Mouse (Mus musculus): ENCODE data around the gene Gm8693. TPM values are rescaled to one million over a fixed set of nuclear protein-coding genes. Genes with fewer than 3 reads are reported as not detected.

Gene Gm8693
- not detected in 2 replicates for polyA plus RNA-seq (2012; rRNA removed)

DNA sequence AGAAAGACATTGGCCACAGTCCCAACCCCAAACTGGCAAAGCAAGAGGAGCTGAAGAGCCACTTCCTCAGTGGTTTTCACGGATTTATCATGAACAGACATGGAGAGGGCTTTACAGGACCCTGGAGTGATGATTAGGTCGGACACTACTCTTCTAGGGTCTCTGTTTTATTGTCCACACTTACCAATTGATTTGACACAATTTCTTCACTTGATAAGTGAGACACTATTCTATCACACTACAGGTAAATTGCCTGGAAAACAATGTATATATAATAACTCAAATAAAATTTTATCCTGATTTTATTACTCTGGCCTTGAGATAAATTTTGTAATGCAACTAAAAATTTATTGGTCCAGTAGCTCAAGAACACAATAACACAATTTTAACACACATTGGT, at the start of gene Gm8693:
Gm8693 (minus strand) TSS at position 101 of the 400 bp plus-strand sequence.

DNA sequence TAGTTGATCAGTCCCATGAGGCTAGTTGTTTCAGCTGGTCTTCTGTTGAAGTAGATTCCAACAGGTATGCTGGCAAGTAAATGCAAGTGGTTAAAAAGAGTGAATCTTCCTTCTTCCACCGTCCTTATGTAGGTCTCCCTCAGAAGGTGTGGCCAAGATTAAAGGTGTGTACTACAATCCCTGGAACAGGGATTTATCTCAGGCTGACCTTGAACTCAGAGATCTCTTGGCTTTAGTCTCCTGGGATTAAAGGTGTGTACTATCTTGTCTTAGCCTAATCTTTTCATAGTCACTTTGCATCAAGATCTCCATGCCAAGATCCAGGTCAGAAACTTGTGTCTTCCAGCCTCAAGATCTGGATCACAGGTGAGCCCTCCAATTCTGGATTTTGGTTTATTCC, 27.5 kb upstream of the Gm8693 start, which contains the start of gene Gm4567:
Gm4567 (minus strand) TSS at position 101 of the 400 bp plus-strand sequence.

DNA sequence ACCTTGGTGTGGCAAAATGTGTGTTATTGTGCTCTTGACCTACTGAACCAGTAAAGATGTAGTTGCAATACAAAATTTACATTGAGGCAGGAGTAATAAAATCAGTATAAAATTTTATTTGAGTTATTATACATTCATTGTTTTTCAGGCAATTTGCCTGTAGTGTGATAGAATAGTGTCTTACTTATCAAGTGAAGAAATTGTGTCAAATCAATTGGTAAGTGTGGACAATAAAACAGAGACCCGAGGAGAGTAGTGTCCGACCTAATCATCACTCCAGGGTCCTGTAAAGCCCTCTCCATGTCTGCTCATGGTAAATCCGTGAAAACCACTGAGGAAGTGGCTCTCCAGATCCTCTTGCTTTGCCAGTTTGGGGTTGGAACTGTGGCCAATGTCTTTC, 34.4 kb downstream of the Gm8693 start, which contains the start of gene Vmn1r155:
Vmn1r155 (plus strand) TSS at position 301 of the 400 bp plus-strand sequence.

Other genes with a start within 250 kb of the Gm8693 start
- gene Gm10665, start 228.2 kb downstream of the Gm8693 start, polyA plus RNA-seq (2012; rRNA removed), result not detected in 2 replicates
- not detected in 2 replicates for gene Vmn1r151, start 192.6 kb downstream of the Gm8693 start, polyA plus RNA-seq (2012; rRNA removed)
- gene Vmn1r152, start 169.3 kb downstream of the Gm8693 start, polyA plus RNA-seq (2012; rRNA removed), result not detected in 2 replicates
- not detected in 2 replicates for gene Gm8677, start 157.4 kb downstream of the Gm8693 start, polyA plus RNA-seq (2012; rRNA removed)
- gene Gm4201, start 127.0 kb downstream of the Gm8693 start, polyA plus RNA-seq (2012; rRNA removed), result not detected in 2 replicates
- not detected in 2 replicates for gene Gm4565, start 104.2 kb downstream of the Gm8693 start, polyA plus RNA-seq (2012; rRNA removed)
- gene Vmn1r155, start 34.3 kb downstream of the Gm8693 start, polyA plus RNA-seq (2012; rRNA removed), result not detected in 2 replicates
- 0.15 TPM in 1 of 2 replicates, not detected in the other for gene Gm4567, start 27.4 kb upstream of the Gm8693 start, polyA plus RNA-seq (2012; rRNA removed)
- gene Vmn1r157, start 69.4 kb upstream of the Gm8693 start, polyA plus RNA-seq (2012; rRNA removed), result not detected in 2 replicates
- gene Vmn1r158, start 98.5 kb upstream of the Gm8693 start, polyA plus RNA-seq (2012; rRNA removed), result not detected in 2 replicates
- gene Vmn1r159, start 151.3 kb upstream of the Gm8693 start, polyA plus RNA-seq (2012; rRNA removed), result not detected in 2 replicates
- gene Vmn1r160, start 178.9 kb upstream of the Gm8693 start, polyA plus RNA-seq (2012; rRNA removed), result not detected in 2 replicates

Data from ovary, adult 2 months (tissue).